Mouse (Mus musculus): ENCODE results near the gene Hemk1.

DNA sequence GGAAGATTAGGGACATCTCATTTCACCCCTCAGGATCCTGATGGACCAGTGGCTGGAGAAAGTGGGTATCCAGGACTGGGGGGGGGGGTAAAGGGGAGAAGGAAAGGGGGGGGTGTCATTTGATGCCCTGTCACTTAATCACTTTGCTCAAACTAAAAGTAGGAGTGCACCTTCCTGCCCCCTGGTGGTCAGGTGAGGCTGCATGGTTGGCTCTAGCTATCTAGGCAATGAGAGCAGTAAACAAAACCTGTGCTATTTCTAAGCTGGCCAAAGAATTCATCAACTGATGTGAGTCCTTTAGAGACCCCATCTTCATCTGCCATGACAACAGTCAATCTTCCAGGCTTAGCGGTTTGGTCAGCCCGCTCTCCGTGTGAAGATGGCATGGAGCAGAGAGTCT lies 48.6 kb upstream of the Hemk1 start:
- peak; percentile 50 for TF ChIP-seq CTCF (IDR thresholded peaks at IDR 0.05; ENCODE audit: low read depth, low read length)
- no peak for TF ChIP-seq GATA2 (IDR thresholded peaks at IDR 0.05; ENCODE audit: borderline replicate concordance, low read depth, low read length)
- TF ChIP-seq GATA1 (IDR thresholded peaks at IDR 0.05; ENCODE audit: borderline replicate concordance, low read length) = no peak
- no peak for TF ChIP-seq TAL1 (conservative IDR thresholded peaks at IDR 0.05; ENCODE audit: low read depth, low read length)
